Mouse (Mus musculus): ENCODE data around the gene Ptprk. TPM values are rescaled to one million over a fixed set of nuclear protein-coding genes. Genes with fewer than 3 reads are reported as not detected.

Gene Ptprk
- polyA plus RNA-seq, 1 experiment from 2014 or later = 24.7 TPM

- H3K4me3 ChIP-seq = no peak overlapping the region
- H3K9ac ChIP-seq = no peak overlapping the region
- H3K36me3 ChIP-seq = no peaks in the 10 kb centered on the region
- peaks cover 13% of the 10 kb centered on the region; the same call in 1 of the 2 replicates for H3K4me1 ChIP-seq
- H3K27me3 ChIP-seq (replicated peaks) = no peaks in the 10 kb centered on the region
- H3K9me3 ChIP-seq = no peaks in the 10 kb centered on the region
- no peak for ATAC-seq (ENCODE audit: low FRiP score, low read depth)
- no peak overlapping the region for H3K4me2 ChIP-seq (replicated peaks)
- H3K27ac ChIP-seq = no peak overlapping the region
- 39% methylated on average over 9 of the region's 9 CpGs for WGBS
These were observed 417.6 kb downstream of the Ptprk start for GRCm38 (mm10) chr10:28492206-28492605.

DNA sequence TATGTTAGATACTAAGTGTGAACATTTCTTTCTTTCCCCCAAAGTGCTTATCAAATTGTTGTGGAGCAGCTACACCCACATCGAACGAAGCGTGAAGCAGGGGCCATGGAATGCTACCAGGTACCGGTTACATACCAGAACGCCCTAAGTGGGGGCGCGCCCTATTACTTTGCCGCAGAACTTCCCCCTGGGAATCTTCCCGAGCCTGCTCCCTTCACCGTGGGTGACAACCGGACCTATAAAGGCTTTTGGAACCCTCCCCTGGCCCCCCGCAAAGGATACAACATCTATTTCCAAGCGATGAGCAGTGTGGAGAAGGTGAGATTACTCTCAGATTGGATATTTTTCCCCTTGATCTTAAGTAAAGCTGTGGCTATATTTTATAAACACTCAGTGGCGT is 418.2 kb downstream of the Ptprk start:
- ATAC-seq (ENCODE audit: low FRiP score, low read depth) = peak; percentile 50
- no peaks in the 10 kb centered on the region for H3K27me3 ChIP-seq (replicated peaks)
- H3K4me3 ChIP-seq = no peak overlapping the region
- H3K27ac ChIP-seq = no peak overlapping the region
- no peaks in the 10 kb centered on the region for H3K9me3 ChIP-seq
- no peaks in the 10 kb centered on the region for H3K36me3 ChIP-seq
- WGBS = 21% methylated on average over 14 of the region's 14 CpGs
- H3K9ac ChIP-seq = no peak overlapping the region
- peaks cover 13% of the 10 kb centered on the region; the same call in 1 of the 2 replicates for H3K4me1 ChIP-seq
- H3K4me2 ChIP-seq (replicated peaks) = peak overlapping the region; percentile 49

DNA sequence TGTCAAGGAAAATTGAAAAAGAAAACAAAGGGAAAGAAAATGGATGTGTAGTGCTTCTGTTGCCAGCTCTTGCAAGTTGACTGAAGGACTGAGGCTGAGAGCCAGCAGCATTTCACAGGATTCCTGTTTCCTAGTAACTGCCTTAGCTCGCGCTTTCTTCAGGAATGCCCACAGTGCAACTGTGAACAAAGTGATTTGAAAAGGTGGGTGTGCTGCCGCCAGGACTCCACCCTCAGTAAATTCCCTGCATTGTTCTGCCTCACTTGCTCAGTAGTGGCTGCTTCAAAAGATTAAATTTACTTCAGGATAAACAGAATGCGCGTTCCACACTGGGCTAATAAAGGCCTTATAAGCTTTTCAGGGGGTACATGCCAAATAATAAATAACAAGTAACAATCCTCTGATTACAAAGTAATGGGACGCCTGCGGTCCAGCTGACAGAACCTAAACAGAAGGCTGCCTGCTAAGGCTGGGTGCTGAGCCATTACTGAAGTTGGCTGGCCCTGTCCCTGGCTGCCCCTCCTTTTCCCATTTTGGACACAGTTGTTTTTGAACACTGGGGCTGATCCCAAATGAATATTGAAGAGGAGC is 418.7 kb downstream of the Ptprk start:
- H3K4me1 ChIP-seq = peaks cover 13% of the 10 kb centered on the region; the same call in 1 of the 2 replicates
- H3K4me3 ChIP-seq = no peak overlapping the region
- peak overlapping the region; percentile 49 for H3K4me2 ChIP-seq (replicated peaks)
- H3K9ac ChIP-seq = no peak overlapping the region
- no peaks in the 10 kb centered on the region for H3K27me3 ChIP-seq (replicated peaks)
- peak; percentile 92 for ATAC-seq (ENCODE audit: low FRiP score, low read depth)
- no peaks in the 10 kb centered on the region for H3K36me3 ChIP-seq
- WGBS = 10% methylated on average over 7 of the region's 7 CpGs
- H3K27ac ChIP-seq = no peak overlapping the region
- no peaks in the 10 kb centered on the region for H3K9me3 ChIP-seq

DNA sequence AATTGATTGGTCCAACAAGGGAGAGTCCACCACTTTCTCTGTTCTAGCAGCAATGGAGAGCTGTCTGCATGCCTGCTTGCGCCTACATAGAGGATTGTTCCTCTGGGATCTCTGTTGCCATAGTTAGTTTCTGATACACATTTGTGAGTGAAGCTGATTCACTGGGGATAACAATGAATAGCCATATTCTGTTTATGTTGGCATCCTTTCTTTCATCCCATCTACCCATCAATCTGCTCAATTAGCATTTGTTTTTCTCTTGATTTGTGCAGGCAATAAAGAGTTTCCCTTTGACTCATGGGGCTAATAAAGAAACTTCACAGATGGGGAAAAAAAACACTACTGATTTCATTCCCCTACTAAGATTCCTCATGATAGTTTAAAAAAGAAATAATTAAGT is 423.2 kb downstream of the Ptprk start:
- H3K4me1 ChIP-seq = peaks cover 10% of the 10 kb centered on the region; the same call in 1 of the 2 replicates
- WGBS = 63% methylated on average over 1 of the region's 1 CpGs
- no peak for ATAC-seq (ENCODE audit: low FRiP score, low read depth)
- H3K4me3 ChIP-seq = no peak overlapping the region
- no peak overlapping the region for H3K4me2 ChIP-seq (replicated peaks)
- no peaks in the 10 kb centered on the region for H3K27me3 ChIP-seq (replicated peaks)
- no peak overlapping the region for H3K9ac ChIP-seq
- no peaks in the 10 kb centered on the region for H3K36me3 ChIP-seq
- H3K9me3 ChIP-seq = no peaks in the 10 kb centered on the region
- no peak overlapping the region for H3K27ac ChIP-seq

DNA sequence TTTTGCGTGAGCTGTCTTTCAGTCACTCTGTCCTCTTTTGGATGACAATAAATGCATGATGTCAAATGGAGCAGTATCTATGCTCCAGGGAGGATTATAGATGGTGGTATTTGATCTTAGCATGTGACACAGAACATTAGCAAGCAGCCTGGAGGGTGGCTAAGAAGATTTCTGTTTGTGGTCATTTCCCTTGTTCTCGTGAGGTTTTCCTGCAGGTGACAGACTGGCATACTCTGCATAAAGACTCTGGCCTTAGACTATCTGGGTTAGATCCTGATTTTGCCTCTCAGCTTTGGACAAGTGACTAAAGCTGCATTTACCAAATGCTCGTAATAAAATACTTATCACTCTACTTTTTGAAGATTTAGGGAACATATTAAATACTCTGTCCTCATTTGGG is 423.9 kb downstream of the Ptprk start:
- Histone ChIP-seq H3K4me2 (replicated peaks) (no peak overlapping the region), H3K27ac (no peak overlapping the region), H3K36me3 (no peaks in the 10 kb centered on the region), H3K4me1 (0 out of 2 replicates have a peak, but pooled peaks cover 4% of the 10 kb centered on the region), H3K9ac (no peak overlapping the region), H3K9me3 (no peaks in the 10 kb centered on the region), H3K27me3 (replicated peaks) (no peaks in the 10 kb centered on the region), H3K4me3 (no peak overlapping the region)
- WGBS = 84% methylated on average over 3 of the region's 3 CpGs
- no peak for ATAC-seq (ENCODE audit: low FRiP score, low read depth)

DNA sequence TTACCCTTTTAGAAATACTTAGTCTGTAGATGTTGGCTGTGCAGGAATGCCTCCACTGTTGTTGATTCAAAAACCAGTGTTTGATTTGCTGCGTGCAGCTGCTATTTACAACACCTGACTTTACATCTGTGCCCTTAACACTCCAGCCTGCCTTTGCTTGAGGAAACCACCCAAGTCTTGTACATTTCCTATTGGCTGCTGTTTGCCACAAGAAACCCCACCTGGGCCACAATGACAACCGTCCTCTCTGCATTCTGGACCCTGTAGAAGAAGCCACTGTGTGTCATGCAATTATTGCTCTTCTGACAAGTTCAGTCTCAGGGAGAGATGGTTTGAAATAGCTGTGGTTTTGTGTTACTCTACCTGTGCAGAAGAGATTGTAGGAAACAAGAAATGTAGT is 439.0 kb downstream of the Ptprk start:
- no peak overlapping the region for H3K27ac ChIP-seq
- H3K4me3 ChIP-seq = no peak overlapping the region
- no peak for ATAC-seq (ENCODE audit: low FRiP score, low read depth)
- no peak overlapping the region for H3K9ac ChIP-seq
- no peaks in the 10 kb centered on the region for H3K36me3 ChIP-seq
- WGBS = 83% methylated on average over 2 of the region's 2 CpGs
- no peaks in the 10 kb centered on the region for H3K27me3 ChIP-seq (replicated peaks)
- no peaks in the 10 kb centered on the region for H3K4me1 ChIP-seq
- H3K9me3 ChIP-seq = no peaks in the 10 kb centered on the region
- no peak overlapping the region for H3K4me2 ChIP-seq (replicated peaks)

DNA sequence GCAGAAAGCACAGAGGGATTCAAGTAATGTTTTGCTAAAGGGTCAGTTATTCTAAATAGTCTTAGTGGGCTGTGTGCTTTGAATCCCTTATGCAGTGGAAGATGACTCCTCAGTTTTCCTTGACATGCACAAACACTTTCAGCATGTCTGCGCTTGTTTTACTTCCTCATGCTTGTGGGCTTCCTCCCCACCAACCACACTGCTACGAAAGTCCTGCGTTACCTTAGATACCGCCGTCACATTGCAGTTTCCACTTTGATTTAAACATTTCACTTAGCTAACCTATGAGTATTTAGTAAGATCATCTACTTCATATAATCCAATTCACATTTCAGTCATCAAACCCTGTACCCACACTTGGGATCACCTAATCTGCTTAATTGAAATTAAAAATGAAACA is 441.5 kb downstream of the Ptprk start:
- H3K4me3 ChIP-seq = no peak overlapping the region
- no peak overlapping the region for H3K9ac ChIP-seq
- WGBS = 95% methylated on average over 5 of the region's 5 CpGs
- H3K4me1 ChIP-seq = no peaks in the 10 kb centered on the region
- H3K4me2 ChIP-seq (replicated peaks) = no peak overlapping the region
- H3K27ac ChIP-seq = no peak overlapping the region
- no peaks in the 10 kb centered on the region for H3K9me3 ChIP-seq
- H3K36me3 ChIP-seq = no peaks in the 10 kb centered on the region
- no peak for ATAC-seq (ENCODE audit: low FRiP score, low read depth)
- no peaks in the 10 kb centered on the region for H3K27me3 ChIP-seq (replicated peaks)

DNA sequence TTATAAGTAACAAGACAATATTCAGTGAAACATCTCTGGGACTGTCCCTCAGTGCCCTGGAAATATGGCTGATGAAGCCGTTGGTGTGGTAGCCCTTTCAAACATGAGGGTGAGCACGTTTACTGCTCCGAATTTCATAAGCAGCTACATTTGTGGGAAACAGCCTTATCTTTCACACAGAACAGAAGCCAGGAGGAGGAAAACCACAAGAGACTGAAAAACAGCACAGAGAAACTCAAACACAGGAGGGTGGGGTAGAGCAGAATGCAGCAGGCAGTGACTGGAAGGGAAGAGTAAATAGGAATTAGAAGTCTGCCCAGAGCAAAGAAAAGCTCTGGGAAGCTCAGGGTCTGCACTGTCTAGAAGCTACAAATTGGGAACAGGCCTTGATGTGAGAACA is 443.7 kb downstream of the Ptprk start:
- 89% methylated on average over 3 of the region's 3 CpGs for WGBS
- no peaks in the 10 kb centered on the region for H3K36me3 ChIP-seq
- no peak overlapping the region for H3K27ac ChIP-seq
- no peak overlapping the region for H3K9ac ChIP-seq
- ATAC-seq (ENCODE audit: low FRiP score, low read depth) = no peak
- no peaks in the 10 kb centered on the region for H3K4me1 ChIP-seq
- no peaks in the 10 kb centered on the region for H3K9me3 ChIP-seq
- H3K27me3 ChIP-seq (replicated peaks) = no peaks in the 10 kb centered on the region
- H3K4me2 ChIP-seq (replicated peaks) = no peak overlapping the region
- no peak overlapping the region for H3K4me3 ChIP-seq

DNA sequence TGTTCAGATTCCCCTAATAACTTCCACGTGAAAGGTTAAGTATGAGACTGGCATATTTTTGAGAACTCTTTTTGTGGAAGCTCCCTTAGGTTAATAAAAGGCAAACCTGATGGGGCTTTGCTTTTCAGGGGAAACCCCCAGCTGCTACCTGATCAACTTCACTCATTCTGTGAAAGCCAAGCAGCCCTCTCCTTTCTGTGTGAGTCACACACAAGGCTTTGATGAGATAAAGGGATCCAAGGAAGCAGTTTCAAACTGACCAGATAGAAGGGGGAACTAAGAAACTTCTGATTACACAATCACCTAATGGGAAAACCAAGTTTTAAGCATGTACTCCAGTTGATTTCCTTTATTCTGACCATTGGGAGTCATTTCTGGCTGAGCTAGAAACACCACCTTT is 445.2 kb downstream of the Ptprk start:
- H3K9me3 ChIP-seq = no peaks in the 10 kb centered on the region
- no peak for ATAC-seq (ENCODE audit: low FRiP score, low read depth)
- no peaks in the 10 kb centered on the region for H3K4me1 ChIP-seq
- H3K4me2 ChIP-seq (replicated peaks) = no peak overlapping the region
- no peak overlapping the region for H3K4me3 ChIP-seq
- H3K27ac ChIP-seq = no peak overlapping the region
- no peaks in the 10 kb centered on the region for H3K36me3 ChIP-seq
- H3K27me3 ChIP-seq (replicated peaks) = no peaks in the 10 kb centered on the region
- no peak overlapping the region for H3K9ac ChIP-seq
- WGBS = 81% methylated on average over 1 of the region's 1 CpGs

DNA sequence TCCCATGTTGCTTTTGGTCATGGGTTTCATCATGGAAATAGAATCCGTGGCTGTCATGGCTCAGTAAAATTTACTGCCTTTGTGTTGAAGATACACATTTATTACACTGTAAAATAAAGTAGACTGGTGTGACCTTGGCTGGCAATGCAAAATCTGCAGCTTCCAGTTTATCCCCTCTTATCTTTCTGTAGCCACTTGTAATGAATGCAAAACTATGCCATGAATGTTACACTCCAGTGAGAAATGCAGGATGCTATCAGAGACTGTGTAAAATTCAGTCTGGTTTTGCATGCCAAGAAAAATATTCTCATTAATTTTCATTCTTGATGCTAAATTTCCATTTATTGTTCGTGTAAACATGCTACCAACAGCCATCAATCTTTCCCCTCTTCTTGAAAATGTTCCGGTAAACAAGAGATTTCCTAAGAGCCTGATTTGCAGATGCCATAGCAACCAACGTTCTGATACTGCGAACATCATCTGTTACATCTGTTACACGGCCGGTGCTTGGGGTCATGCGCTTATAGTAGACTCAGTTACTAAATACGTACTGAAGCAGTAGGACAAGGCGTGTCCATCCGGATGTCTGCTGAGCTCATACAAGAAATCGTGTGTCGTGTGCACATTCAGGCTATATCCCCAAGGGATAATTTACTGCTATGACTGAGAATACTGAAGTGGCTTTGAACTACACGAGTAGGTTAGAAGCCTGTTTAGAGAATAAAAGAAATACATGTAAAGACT is 449.5 kb downstream of the Ptprk start:
- H3K27ac ChIP-seq = no peak overlapping the region
- H3K4me1 ChIP-seq = no peaks in the 10 kb centered on the region
- H3K36me3 ChIP-seq = no peaks in the 10 kb centered on the region
- no peak overlapping the region for H3K4me2 ChIP-seq (replicated peaks)
- 63% methylated on average over 14 of the region's 14 CpGs for WGBS
- H3K27me3 ChIP-seq (replicated peaks) = no peaks in the 10 kb centered on the region
- H3K9ac ChIP-seq = no peak overlapping the region
- ATAC-seq (ENCODE audit: low FRiP score, low read depth) = no peak
- no peaks in the 10 kb centered on the region for H3K9me3 ChIP-seq
- H3K4me3 ChIP-seq = no peak overlapping the region

GRCm38 (mm10) chr10:28540595-28540994 is 466.0 kb downstream of the Ptprk start:
- Histone ChIP-seq H3K9me3 (no peaks in the 10 kb centered on the region), H3K4me2 (replicated peaks) (no peak overlapping the region), H3K27ac (no peak overlapping the region), H3K4me1 (no peaks in the 10 kb centered on the region), H3K27me3 (replicated peaks) (no peaks in the 10 kb centered on the region), H3K4me3 (no peak overlapping the region), H3K9ac (no peak overlapping the region), H3K36me3 (no peaks in the 10 kb centered on the region)
- WGBS = 88% methylated on average over 4 of the region's 4 CpGs
- no peak for ATAC-seq (ENCODE audit: low FRiP score, low read depth)

DNA sequence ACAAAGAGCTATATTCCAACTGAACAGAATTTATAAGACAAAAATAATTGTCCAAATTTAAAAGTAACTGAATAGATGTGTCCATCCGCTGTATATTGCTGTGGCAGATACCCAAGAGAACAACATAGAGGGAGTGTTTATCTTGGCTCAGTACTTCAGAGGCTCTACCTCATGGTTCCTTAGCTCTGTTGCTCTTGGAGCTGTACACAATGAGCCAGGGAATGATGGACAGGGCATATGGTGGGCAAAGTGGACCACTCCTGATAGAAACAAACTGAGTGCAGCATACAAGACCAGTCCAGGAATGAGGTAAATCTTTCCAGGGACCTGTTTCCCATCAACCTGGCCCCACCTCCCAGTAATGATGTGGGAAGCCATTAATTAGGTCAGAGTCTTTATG is 468.1 kb downstream of the Ptprk start:
- no peak for ATAC-seq (ENCODE audit: low FRiP score, low read depth)
- no peaks in the 10 kb centered on the region for H3K27me3 ChIP-seq (replicated peaks)
- H3K9ac ChIP-seq = no peak overlapping the region
- 90% methylated on average over 1 of the region's 1 CpGs for WGBS
- no peaks in the 10 kb centered on the region for H3K9me3 ChIP-seq
- no peaks in the 10 kb centered on the region for H3K36me3 ChIP-seq
- H3K4me3 ChIP-seq = no peak overlapping the region
- no peak overlapping the region for H3K27ac ChIP-seq
- H3K4me2 ChIP-seq (replicated peaks) = no peak overlapping the region
- no peaks in the 10 kb centered on the region for H3K4me1 ChIP-seq

- H3K27ac ChIP-seq = no peak overlapping the region
- H3K9me3 ChIP-seq = no peaks in the 10 kb centered on the region
- H3K27me3 ChIP-seq (replicated peaks) = no peaks in the 10 kb centered on the region
- WGBS = 28% methylated on average over 4 of the region's 4 CpGs
- no peaks in the 10 kb centered on the region for H3K36me3 ChIP-seq
- no peak overlapping the region for H3K4me3 ChIP-seq
- no peak for ATAC-seq (ENCODE audit: low FRiP score, low read depth)
- no peaks in the 10 kb centered on the region for H3K4me1 ChIP-seq
- H3K4me2 ChIP-seq (replicated peaks) = no peak overlapping the region
- no peak overlapping the region for H3K9ac ChIP-seq
These were observed 475.9 kb downstream of the Ptprk start for GRCm38 (mm10) chr10:28550549-28550948.

Measured in neural tube, embryonic 12.5 days (tissue).